Mouse (Mus musculus): ENCODE results near the gene I0C0044D17Rik.
A peak's percentile ranks its signal among the peaks of the same experiment; 100 is the strongest.

I0C0044D17Rik gene

GRCm38 (mm10) chr4:98826701-98827100 is 3.1 kb upstream of the I0C0044D17Rik start:
- DNase-seq: no peak

- DNase-seq: no peak
Observed at GRCm38 (mm10) chr4:98823047-98823446, 593 bp downstream of the I0C0044D17Rik start.

DNA sequence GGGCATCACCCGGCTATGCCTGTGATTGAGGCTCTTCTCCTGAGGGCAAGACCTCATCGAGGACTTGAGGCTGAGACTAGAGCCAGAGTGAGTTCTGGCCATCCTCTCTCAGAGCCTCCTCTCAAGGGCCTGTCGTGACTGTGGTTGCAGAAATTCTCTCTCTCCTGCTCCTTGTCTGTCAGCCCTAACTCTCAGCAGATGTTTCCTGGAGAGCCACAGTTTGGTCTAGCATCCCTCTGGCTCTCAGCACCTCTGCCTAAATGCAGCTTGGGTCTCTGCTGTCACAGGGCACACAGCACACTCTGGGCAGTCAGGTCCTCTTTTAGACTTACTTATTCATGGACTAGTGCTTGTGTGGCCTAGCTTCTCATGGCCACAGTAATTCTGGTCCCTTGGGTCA is 1.2 kb downstream of the I0C0044D17Rik start:
- no peak for DNase-seq

DNA sequence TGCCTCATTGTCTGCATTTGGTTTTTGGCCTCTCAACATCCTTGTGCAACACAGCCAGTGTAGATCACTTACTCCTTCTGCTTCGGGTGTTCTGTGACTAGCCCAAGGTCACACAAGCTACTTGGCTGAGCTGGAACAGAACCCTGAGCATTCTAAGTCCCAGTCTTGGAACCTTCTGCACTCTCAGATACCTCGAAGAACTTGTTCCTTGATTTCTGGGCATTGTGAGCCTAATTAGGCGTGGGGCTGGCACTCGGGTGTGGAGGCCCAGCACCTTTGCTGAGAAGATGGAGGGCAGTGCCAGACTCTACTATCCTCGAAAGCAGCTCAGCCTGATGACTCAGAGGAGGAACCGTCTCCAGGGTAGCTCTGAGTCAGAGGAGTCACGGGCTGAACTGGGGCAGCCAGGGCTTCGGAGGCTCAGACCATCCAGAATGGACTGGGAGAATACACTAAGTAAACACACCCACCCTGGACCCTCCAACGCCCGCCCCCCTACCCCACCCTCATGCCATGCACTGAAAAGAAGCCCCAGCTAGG is 4.4 kb downstream of the I0C0044D17Rik start:
- no peak for DNase-seq

DNA sequence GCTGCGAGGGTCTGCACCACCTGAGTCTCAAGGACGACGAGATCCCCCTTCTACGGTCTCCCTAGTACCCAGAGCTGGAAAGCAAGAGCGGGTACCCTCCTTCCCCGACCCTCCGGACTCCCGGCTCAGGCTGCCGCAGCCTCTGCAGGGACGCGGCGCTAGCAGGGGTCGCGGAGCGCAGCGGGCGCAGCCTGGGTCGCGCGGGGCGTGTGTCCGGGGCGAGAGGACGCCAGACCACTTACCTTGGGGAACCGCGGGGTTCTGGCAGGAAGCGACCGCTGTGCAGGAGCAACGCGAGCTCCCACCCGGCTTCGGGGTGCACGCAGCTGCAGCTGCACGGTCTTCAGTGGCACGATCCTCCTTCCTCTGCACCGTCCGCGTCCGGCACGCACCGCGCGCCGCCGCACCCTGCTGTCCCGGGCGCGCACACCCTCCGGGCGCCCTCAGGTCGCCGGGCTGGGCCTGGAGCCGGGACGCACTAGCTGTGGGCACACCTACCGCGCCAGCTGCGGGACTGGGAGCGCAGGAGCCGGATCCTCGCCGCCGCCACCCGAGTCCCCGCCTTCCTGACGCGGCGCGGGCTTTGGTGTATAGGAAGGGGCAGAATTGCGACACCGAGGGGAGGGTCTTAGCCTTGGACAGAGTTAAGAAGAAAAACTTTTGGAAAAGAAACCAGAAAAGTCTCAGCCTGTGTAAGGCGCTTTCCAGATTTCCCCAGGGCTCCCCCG is 6.3 kb downstream of the I0C0044D17Rik start, which contains the start of gene Kank4:
Gene Kank4 (minus strand): TSS at position 354 of the 728 bp plus-strand sequence.
- peak; percentile 3 to 4 for DNase-seq

DNA sequence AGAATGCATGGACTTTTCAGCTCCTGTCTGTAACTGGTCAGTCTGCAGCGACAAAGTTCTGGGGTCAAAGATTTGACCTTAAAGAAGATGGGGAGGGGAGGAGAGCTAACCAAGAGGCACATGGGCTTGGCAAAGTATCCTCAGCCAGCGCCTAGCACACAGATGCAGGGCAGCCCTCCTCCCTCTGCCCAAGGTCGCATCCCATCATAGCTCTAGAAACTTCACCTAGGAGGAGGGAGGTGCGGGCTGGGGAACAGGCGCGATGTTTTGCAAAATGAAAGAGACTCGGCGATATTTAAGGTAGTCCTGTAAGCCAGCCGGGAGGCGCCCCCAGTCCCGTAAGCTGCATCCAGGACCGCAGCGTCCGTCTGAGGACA is 6.8 kb downstream of the I0C0044D17Rik start:
- no peak for DNase-seq

DNA sequence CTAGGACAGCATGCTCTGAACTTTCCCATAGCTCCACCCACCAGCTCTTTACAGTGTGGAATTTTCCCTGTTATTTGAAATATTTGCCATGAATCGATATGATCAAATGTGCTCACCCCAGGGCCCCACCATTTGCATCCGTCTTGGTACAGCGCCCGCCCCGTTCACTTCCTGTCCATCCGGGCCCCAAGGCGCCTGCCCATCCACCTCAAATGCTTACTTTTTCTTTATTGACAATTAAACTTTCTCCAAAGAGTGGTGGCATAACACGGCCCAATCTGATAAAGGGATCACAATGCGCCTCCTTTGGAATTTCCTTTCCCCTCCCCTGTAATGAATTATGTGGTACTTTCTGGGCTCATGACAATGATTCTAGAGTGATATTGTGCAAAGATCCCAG is 17.3 kb downstream of the I0C0044D17Rik start:
- DNase-seq: no peak

DNA sequence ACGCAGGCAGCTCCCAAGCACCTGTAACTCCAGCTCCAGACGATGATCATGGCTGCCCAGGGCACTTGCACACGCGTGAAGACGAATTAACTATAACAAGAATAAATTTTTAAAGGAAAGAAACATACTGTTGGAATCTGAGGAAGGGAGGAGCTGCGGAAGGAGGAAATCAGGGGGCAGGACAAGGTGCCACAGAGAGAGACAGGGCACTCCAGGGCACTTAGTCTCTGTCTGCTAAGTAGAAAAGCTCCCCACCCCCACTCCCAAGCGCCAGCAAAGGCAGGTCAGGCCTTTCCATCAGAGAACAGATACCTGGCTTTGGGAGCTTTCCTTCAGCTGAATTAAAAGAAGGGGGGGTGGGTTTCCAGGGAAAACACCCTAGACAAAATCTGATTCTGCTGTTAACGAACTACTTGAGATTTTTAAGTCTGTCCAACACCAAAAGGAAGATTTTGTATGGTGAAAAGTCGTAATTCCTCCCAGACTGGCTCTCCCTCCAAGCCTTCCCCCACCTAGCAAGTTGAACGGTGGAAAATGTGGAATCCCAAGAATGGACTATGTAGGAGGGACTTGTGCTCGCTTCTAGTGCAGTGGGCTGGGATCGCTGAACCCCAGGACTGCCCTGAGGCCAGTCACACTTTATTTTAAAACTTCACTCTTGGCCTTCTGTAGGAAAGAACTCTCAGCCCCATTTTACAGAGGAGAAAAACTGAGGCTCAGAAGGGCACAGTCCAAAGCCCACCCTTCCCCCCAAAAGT is 18.2 kb downstream of the I0C0044D17Rik start:
- DNase-seq: no peak

GRCm38 (mm10) chr4:98804476-98805134 is 19.0 kb downstream of the I0C0044D17Rik start:
- DNase-seq: no peak

GRCm38 (mm10) chr4:98801775-98802174 is 21.9 kb downstream of the I0C0044D17Rik start:
- no peak for DNase-seq

GRCm38 (mm10) chr4:98800824-98801223 is 22.8 kb downstream of the I0C0044D17Rik start:
- DNase-seq: no peak

DNA sequence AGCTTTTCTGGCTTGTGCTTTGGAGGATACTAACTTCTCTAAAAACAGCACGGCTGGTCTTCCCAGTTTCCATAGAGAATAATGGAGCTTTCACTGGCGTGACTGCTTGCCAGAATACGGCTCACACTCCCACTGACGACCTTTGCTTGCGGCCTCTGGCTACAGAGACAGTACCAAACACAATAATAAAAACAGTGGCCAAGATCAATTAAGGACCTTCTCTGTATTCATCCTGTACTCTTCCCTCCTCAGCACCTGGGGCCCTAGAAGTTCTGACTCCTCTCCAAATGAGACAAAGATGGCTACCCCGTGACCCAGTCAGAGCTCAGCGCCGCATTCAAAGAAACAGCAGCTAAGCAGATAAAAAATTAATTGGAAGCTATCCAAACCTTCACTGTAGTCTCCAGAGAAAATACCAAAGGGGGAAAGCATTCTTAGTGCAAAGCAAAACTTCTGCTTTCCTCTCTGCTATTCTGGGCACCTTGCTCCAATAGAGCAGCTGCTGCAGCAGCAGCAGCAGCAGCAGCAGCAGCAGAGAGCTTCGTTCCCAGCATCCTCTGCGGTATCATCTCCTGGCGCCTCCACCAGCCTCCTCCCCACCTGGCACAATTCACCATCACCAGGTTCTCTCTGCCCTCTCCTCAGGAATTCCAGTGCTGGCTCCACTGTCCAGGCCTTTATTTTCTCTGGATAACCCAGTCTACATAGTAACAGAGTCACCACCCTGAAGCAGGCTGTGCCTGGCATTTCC is 26.9 kb downstream of the I0C0044D17Rik start:
- no peak for DNase-seq

GRCm38 (mm10) chr4:98795241-98795640 is 28.4 kb downstream of the I0C0044D17Rik start:
- DNase-seq: no peak

- no peak for DNase-seq
Observed at GRCm38 (mm10) chr4:98793486-98793885, 30.2 kb downstream of the I0C0044D17Rik start.

DNA sequence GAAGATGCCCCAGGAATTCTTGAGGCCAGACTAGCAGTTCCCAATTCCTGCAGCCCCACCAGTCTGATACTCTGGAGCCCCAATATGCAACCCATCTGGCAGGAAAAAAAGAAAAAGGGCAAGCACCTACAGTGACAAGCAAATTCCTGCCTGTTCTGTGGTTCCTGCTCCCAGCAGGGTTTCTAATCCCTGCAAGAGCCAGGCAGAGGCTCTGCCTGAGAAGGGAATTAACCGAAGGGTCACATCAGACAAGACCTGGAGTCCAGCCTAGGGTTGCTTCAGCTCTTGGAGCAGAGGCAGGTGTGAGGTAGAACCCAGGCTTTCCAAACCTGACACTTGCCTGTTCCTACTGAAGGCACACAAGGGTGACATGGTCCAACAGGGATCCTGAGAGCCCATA is 32.9 kb downstream of the I0C0044D17Rik start:
- DNase-seq: no peak

- no peak for DNase-seq
Observed at GRCm38 (mm10) chr4:98789861-98790311, 33.8 kb downstream of the I0C0044D17Rik start.

GRCm38 (mm10) chr4:98789133-98789765 is 34.4 kb downstream of the I0C0044D17Rik start:
- no peak for DNase-seq

DNA sequence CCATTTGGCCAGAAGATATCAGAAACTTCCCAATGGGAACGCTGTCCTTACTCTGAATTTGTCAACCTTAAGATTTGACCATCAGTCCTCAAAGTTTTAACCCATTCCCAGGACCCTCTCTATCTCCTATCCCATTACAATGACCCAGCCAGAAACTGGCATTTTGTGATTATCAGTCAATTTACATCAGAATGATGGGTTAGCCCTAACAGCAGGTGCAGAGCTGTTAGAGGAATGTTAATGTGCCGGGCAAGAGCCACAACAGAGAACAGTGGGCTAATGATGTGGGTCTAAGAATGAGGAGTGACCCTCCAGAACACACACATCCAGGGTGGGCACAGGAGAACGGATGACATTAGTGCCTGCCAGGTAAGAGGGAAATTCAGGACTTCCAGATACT is 37.4 kb downstream of the I0C0044D17Rik start:
- DNase-seq: no peak

GRCm38 (mm10) chr4:98785851-98786250 is 37.8 kb downstream of the I0C0044D17Rik start:
- no peak for DNase-seq

DNA sequence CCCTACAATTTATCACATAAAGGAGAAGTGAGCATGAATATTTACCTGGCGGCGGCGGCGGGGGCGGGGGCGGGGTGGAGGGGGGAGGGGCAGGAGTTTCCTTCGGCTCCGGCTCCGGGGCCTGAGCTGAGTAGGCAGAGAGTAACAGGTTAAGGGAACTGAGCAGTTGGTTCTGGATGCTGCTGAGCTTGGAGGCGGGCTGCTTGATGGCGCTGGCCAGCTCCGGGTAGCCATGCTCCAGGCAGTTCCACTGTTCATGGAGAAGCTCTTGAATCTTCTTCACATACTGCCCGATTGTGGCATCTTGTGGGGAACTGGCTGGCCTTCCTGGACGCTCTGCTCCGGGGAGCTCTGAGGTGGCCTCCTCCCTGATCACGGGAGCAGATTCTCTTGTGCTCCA is 45.4 kb downstream of the I0C0044D17Rik start:
- DNase-seq: no peak

GRCm38 (mm10) chr4:98777464-98777863 is 46.2 kb downstream of the I0C0044D17Rik start:
- DNase-seq: no peak

Data from thymus, adult 18-20 months (tissue).